Mouse (Mus musculus): ENCODE data around the gene Matn4.

GRCm38 (mm10) chr2:164423464-164423863, 18.5 kb upstream of the Matn4 start:
- no peak for TF ChIP-seq CTCF (IDR thresholded peaks at IDR 0.05; ENCODE audit: borderline replicate concordance, control insufficient read depth, extremely low read depth, insufficient read depth, low read length, poor library complexity)
- TF ChIP-seq POLR2A (IDR thresholded peaks at IDR 0.05; ENCODE audit: control insufficient read depth, extremely low read depth, insufficient read depth, low read length, poor library complexity) = no peak
